Mouse (Mus musculus) olfactory bulb, adult 2 months (tissue): Measurements from ENCODE around the gene Otulinl. TPM values are rescaled to one million over a fixed set of nuclear protein-coding genes. Genes with fewer than 3 reads are reported as not detected.

ENCODE experiments used
- H3K27ac ChIP-seq: fragments of 200-500 bp; 2 replicates; pipeline ENCODE4 v1.5.1; 2012; ENCODE audit warnings: low read depth, low read length; ENCODE audit not compliant: insufficient read depth
- H3K4me1 ChIP-seq: fragments of 200-500 bp; 2 replicates; pipeline ENCODE4 v1.6.1; 2012; ENCODE audit warnings: low read length; ENCODE audit not compliant: control insufficient read depth, insufficient read depth
- H3K4me3 ChIP-seq: fragments of 200-500 bp; 2 replicates; pipeline ENCODE4 v1.5.1; 2012; ENCODE audit warnings: mild to moderate bottlenecking, low read depth, low read length, moderate library complexity; ENCODE audit not compliant: insufficient read depth
- CTCF ChIP-seq: fragments of 200-500 bp; IDR thresholded peaks from 2 replicates; pipeline ENCODE4 v1.5.1; 2012; ENCODE audit warnings: low read depth, mild to moderate bottlenecking, low read length, moderate library complexity; ENCODE audit not compliant: insufficient read depth
- POLR2A ChIP-seq: fragments of 200-500 bp; IDR thresholded peaks from 2 replicates; pipeline ENCODE4 v1.6.1; 2012; ENCODE audit warnings: mild to moderate bottlenecking, low read depth, low read length, moderate library complexity; ENCODE audit not compliant: insufficient read depth
- WGBS: fragments of 180-500 bp; shearing (Covaris S2); methylation state at CpG from one replicate; pipeline ENCODE4 v1.1.7; 2018; 5-methylcytosine and 5-hydroxymethylcytosine counted together
- polyA plus RNA-seq: library from polyadenylated mRNA; stranded (reverse); fragments of >200 nt; gene quantifications from 2 replicates; pipeline ENCODE4 v1.2.4, GENCODE M21; 2012; ENCODE audit warnings: low replicate concordance; ENCODE audit not compliant: missing spikeins, insufficient read depth, insufficient read length

Gene Otulinl
- polyA plus RNA-seq, 1 experiment: not detected

GRCm38 (mm10) chr15:27683206-27683605, 1.8 kb upstream of the Otulinl start:
- Histone ChIP-seq H3K4me1 (peaks cover 5% of the 10 kb centered on the region), H3K4me3 (no peak overlapping the region), H3K27ac (no peak overlapping the region)
- 97% methylated on average over 1 of the region's 1 CpGs for WGBS
- TF ChIP-seq POLR2A: no peak

- TF ChIP-seq POLR2A (no peak), CTCF (no peak)
- Histone ChIP-seq H3K4me1 (peaks cover 5% of the 10 kb centered on the region), H3K27ac (no peak overlapping the region), H3K4me3 (no peak overlapping the region)
- WGBS: 71% methylated on average over 9 of the region's 9 CpGs
These were observed 1.2 kb upstream of the Otulinl start for GRCm38 (mm10) chr15:27682619-27683018.

GRCm38 (mm10) chr15:27680997-27681396, 382 bp downstream of the Otulinl start:
- TF ChIP-seq POLR2A: no peak
- no peak for TF ChIP-seq CTCF
- Histone ChIP-seq H3K4me1 (peaks cover 5% of the 10 kb centered on the region), H3K27ac (no peak overlapping the region; the same call in 1 of the 2 replicates), H3K4me3 (peak overlapping the region; percentile 84)
- 2% methylated on average over 28 of the region's 28 CpGs for WGBS

GRCm38 (mm10) chr15:27678511-27678910, 2.9 kb downstream of the Otulinl start:
- no peak for TF ChIP-seq POLR2A
- no peak for TF ChIP-seq CTCF
- no peak overlapping the region for H3K27ac ChIP-seq
- 90% methylated on average over 9 of the region's 9 CpGs for WGBS
- H3K4me3 ChIP-seq: no peak overlapping the region
- peaks cover 5% of the 10 kb centered on the region for H3K4me1 ChIP-seq

GRCm38 (mm10) chr15:27677801-27678200, 3.6 kb downstream of the Otulinl start:
- Histone ChIP-seq H3K4me3 (no peak overlapping the region), H3K27ac (no peak overlapping the region), H3K4me1 (peaks cover 5% of the 10 kb centered on the region)
- 86% methylated on average over 6 of the region's 6 CpGs for WGBS
- TF ChIP-seq CTCF (no peak), POLR2A (no peak)

GRCm38 (mm10) chr15:27676211-27676610, 5.2 kb downstream of the Otulinl start:
- WGBS: 54% methylated on average over 9 of the region's 9 CpGs
- Histone ChIP-seq H3K4me3 (no peak overlapping the region), H3K4me1 (peaks cover 2% of the 10 kb centered on the region; the same call in 1 of the 2 replicates), H3K27ac (no peak overlapping the region)
- no peak for TF ChIP-seq CTCF

GRCm38 (mm10) chr15:27675122-27675521, 6.3 kb downstream of the Otulinl start:
- TF ChIP-seq POLR2A: no peak
- TF ChIP-seq CTCF: no peak
- peaks cover 2% of the 10 kb centered on the region; the same call in 1 of the 2 replicates for H3K4me1 ChIP-seq
- 92% methylated on average over 7 of the region's 7 CpGs for WGBS
- no peak overlapping the region for H3K4me3 ChIP-seq
- H3K27ac ChIP-seq: no peak overlapping the region

- 87% methylated on average over 6 of the region's 6 CpGs for WGBS
- Histone ChIP-seq H3K4me1 (peaks cover 3% of the 10 kb centered on the region; the same call in 1 of the 2 replicates), H3K27ac (no peak overlapping the region), H3K4me3 (no peak overlapping the region)
- TF ChIP-seq CTCF: no peak
- TF ChIP-seq POLR2A: no peak
These were observed 7.3 kb downstream of the Otulinl start for GRCm38 (mm10) chr15:27674041-27674440.

- H3K4me3 ChIP-seq: no peak overlapping the region
- WGBS: 91% methylated on average over 6 of the region's 6 CpGs
- H3K27ac ChIP-seq: no peak overlapping the region
- no peak for TF ChIP-seq CTCF
- no peak for TF ChIP-seq POLR2A
- peaks cover 3% of the 10 kb centered on the region; the same call in 1 of the 2 replicates for H3K4me1 ChIP-seq
These were observed 8.2 kb downstream of the Otulinl start for GRCm38 (mm10) chr15:27673151-27673550.

- no peak for TF ChIP-seq CTCF
- TF ChIP-seq POLR2A: no peak
- peaks cover 3% of the 10 kb centered on the region; the same call in 1 of the 2 replicates for H3K4me1 ChIP-seq
- WGBS: 58% methylated on average over 8 of the region's 8 CpGs
- no peak overlapping the region for H3K27ac ChIP-seq
- H3K4me3 ChIP-seq: no peak overlapping the region
These were observed 9.1 kb downstream of the Otulinl start for GRCm38 (mm10) chr15:27672259-27672658.
